Mouse (Mus musculus): ENCODE results near the gene 4933415A04Rik. TPM values are rescaled to one million over a fixed set of nuclear protein-coding genes. Genes with fewer than 3 reads are reported as not detected.
A peak's percentile ranks its signal among the peaks of the same experiment; 100 is the strongest.

The 4933415A04Rik gene
- total RNA-seq, 1 experiment from 2014 or later = not detected

GRCm38 (mm10) chr11:43621769-43622168 is 34.9 kb downstream of the 4933415A04Rik start:
- ATAC-seq (replicated peaks; ENCODE audit: insufficient number of reproducible peaks, low FRiP score, low TSS enrichment, poor library complexity, severe bottlenecking) = no peak

DNA sequence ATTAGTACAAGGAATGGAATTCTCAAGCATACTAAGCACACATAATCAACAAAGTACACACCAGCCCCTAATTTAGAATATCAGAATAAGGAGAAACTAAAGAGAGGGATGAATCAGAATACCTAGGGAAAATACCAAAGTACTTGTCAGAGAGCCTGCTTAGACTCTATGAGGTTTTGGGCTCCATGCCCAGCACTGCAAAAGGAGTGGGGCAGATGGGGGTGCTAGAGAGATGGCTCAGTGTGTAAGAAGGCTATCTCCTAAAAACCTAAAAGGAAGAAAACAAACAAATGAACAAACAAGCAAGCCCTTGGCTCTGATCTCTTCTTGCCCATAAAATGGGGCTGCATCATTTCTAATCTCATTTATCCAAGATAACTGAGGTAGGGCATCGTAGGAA is 37.5 kb downstream of the 4933415A04Rik start:
- ATAC-seq (replicated peaks; ENCODE audit: insufficient number of reproducible peaks, low FRiP score, low TSS enrichment, poor library complexity, severe bottlenecking) = no peak

DNA sequence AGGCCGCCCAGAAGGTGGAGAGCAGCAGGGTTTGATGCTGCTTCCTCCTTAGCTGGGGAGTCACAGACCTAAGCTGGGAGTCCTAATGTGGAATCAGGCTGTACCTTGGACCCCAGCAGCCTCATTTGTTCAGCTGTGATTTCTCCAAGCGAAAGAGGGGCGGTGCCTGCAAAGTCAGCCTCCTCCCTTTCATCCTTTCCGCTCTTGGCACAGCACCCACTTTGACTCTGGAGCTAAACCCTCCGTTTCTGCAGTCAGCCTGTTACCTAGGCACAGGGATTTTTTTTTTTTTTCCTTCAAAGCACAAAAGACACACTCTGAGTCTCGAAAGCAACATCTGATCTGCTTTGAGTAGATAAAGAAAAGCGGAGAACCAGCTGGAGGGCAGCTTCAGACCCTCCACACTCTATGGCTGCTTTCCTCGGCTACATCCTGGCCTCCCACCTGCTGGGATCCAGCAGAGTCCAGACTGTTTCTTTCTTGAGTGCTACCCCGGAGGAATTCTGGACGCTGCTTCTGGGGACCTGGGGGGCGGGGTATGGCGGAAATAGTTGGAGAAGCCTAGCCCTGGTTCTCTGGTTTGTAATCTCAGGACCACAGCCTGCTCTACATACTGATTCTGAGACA is 39.6 kb downstream of the 4933415A04Rik start:
- ATAC-seq (replicated peaks; ENCODE audit: insufficient number of reproducible peaks, low FRiP score, low TSS enrichment, poor library complexity, severe bottlenecking) = no peak

DNA sequence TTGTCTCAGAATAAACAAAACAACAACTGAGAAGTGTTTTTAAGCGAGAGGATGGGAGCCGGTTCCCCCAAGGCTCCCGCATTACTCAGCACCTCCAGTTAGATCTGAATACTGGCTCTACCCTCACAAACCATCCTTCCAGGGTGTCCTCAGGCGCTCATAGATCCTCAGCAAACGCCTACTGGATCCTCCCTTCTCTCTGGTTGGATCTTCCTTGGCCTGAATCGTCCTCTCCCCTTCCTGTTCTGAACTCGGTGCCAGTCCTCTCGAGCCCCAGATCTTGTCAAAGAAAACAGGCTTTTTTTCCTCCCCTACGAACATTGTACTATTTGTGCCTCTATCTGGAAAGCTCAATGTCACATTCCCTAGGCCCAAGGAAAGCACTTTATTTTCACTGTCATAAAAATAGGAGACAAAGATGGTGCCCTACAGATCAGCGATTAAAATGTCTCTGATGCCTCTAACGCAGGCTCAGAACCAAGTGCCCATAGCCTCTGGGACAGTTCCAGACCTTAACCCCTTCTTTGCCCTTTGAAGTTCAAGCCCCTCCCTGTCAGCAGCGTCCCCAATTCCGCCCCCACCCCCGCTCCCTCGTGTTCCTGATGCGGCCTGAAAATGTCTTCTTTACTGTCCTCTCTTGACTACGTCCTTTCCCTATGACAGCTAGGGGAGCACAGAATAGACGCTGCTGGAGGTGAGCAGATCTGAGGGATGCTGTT is 40.2 kb downstream of the 4933415A04Rik start:
- ATAC-seq (replicated peaks; ENCODE audit: insufficient number of reproducible peaks, low FRiP score, low TSS enrichment, poor library complexity, severe bottlenecking) = no peak

DNA sequence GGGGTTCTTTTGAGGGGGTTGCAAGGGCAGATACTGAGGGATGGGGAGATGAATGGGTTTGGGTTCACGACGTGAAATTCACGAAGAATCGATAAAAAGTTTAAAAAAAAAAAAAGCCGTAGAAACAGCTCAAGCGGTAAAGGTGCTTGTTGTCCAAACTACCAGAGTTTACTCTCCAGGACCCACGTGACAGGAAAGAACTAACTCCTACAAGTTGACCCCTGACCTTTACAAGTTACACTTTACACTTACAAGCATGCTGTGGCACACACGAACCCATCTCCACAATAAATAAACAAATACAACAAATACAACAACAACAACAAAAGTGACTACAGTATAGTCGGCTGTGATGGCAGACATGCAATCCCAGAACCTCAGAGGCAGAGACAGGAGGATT is 44.8 kb downstream of the 4933415A04Rik start:
- ATAC-seq (replicated peaks; ENCODE audit: insufficient number of reproducible peaks, low FRiP score, low TSS enrichment, poor library complexity, severe bottlenecking) = no peak

GRCm38 (mm10) chr11:43632566-43632965 is 45.7 kb downstream of the 4933415A04Rik start:
- peak; percentile 57; the same call in 1 of the 2 replicates for ATAC-seq (replicated peaks; ENCODE audit: insufficient number of reproducible peaks, low FRiP score, low TSS enrichment, poor library complexity, severe bottlenecking)

GRCm38 (mm10) chr11:43633165-43633564 is 46.3 kb downstream of the 4933415A04Rik start:
- ATAC-seq (replicated peaks; ENCODE audit: insufficient number of reproducible peaks, low FRiP score, low TSS enrichment, poor library complexity, severe bottlenecking) = no peak

- ATAC-seq (replicated peaks; ENCODE audit: insufficient number of reproducible peaks, low FRiP score, low TSS enrichment, poor library complexity, severe bottlenecking) = no peak
Observed at GRCm38 (mm10) chr11:43633658-43634401, 47.0 kb downstream of the 4933415A04Rik start.

- ATAC-seq (replicated peaks; ENCODE audit: insufficient number of reproducible peaks, low FRiP score, low TSS enrichment, poor library complexity, severe bottlenecking) = no peak
Observed at GRCm38 (mm10) chr11:43636761-43637160, 49.9 kb downstream of the 4933415A04Rik start.

DNA sequence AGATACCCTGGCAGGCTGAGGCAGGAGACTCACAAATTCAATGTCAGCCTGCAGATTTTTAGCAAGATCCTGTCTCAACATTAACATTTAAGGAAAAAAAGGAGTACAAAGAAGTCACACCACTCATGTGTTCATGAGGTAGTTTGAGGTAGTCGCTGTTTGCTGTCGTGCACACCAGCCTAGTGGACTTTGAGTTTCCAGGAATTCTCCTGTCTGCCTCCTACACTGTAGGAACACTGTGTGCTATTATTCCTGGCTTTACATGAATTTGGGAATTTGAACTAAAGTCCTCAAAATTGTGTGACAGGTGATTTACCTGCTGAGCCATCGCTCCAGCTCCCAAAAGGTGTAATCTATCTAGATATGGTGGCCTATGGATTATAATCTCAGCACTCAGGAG is 51.6 kb downstream of the 4933415A04Rik start:
- no peak for ATAC-seq (replicated peaks; ENCODE audit: insufficient number of reproducible peaks, low FRiP score, low TSS enrichment, poor library complexity, severe bottlenecking)

Other genes starting within 250 kb of the 4933415A04Rik start
- gene Pttg1, start 160.8 kb upstream of the 4933415A04Rik start, total RNA-seq (2017) = 67.5 to 109 TPM (median 103 TPM) in 3 replicates
- 143 to 184 TPM (median 150 TPM) in 3 replicates for gene Slu7, start 153.3 kb upstream of the 4933415A04Rik start, total RNA-seq (2017)
- not detected in 3 replicates for gene C1qtnf2, start 112.8 kb upstream of the 4933415A04Rik start, total RNA-seq (2017)
- gene Ccnjl, start 58.3 kb upstream of the 4933415A04Rik start, total RNA-seq (2017) = not detected in 3 replicates
- gene Fabp6, start 14.5 kb downstream of the 4933415A04Rik start, total RNA-seq (2017) = not detected in 3 replicates
- 18.9 to 56.5 TPM (median 21.2 TPM) in 3 replicates for gene Pwwp2a, start 95.0 kb downstream of the 4933415A04Rik start, total RNA-seq (2017)
- gene Ttc1, start 161.0 kb downstream of the 4933415A04Rik start, total RNA-seq (2017) = 54.8 to 64.8 TPM (median 59.7 TPM) in 3 replicates